Mouse (Mus musculus) monocyte, adult 5-6 weeks (primary cell): Measurements from ENCODE around the gene Snx15. TPM values are rescaled to one million over a fixed set of nuclear protein-coding genes. Genes with fewer than 3 reads are reported as not detected.

Source experiments
- ATAC-seq: fragments of 153-309, 156-312 bp; replicated peaks from 2 replicates; pipeline ENCODE4 v1.8.0; 2017; ENCODE audit warnings: mild to moderate bottlenecking; ENCODE audit not compliant: low TSS enrichment, insufficient number of reproducible peaks, severe bottlenecking, poor library complexity, low FRiP score
- total RNA-seq: library from RNA; stranded (forward); fragments of 200-1000, 200-491, 200-594 nt; gene quantifications from 3 replicates; pipeline ENCODE4 v1.2.3, GENCODE M21; 2017

The Snx15 gene
- total RNA-seq, 1 experiment from 2014 or later, result 8.8 TPM

- ATAC-seq, result peak; percentile 44; the same call in 1 of the 2 replicates
These were observed 1.8 kb downstream of the Snx15 start for GRCm38 (mm10) chr19:6126289-6126688.

GRCm38 (mm10) chr19:6124898-6125297 is 3.2 kb downstream of the Snx15 start:
- no peak for ATAC-seq

GRCm38 (mm10) chr19:6123330-6123729 is 4.8 kb downstream of the Snx15 start:
- ATAC-seq, result no peak

- ATAC-seq, result no peak
These were observed 6.3 kb downstream of the Snx15 start for GRCm38 (mm10) chr19:6121761-6122160.

GRCm38 (mm10) chr19:6118677-6119185 is 9.4 kb downstream of the Snx15 start:
- no peak for ATAC-seq

DNA sequence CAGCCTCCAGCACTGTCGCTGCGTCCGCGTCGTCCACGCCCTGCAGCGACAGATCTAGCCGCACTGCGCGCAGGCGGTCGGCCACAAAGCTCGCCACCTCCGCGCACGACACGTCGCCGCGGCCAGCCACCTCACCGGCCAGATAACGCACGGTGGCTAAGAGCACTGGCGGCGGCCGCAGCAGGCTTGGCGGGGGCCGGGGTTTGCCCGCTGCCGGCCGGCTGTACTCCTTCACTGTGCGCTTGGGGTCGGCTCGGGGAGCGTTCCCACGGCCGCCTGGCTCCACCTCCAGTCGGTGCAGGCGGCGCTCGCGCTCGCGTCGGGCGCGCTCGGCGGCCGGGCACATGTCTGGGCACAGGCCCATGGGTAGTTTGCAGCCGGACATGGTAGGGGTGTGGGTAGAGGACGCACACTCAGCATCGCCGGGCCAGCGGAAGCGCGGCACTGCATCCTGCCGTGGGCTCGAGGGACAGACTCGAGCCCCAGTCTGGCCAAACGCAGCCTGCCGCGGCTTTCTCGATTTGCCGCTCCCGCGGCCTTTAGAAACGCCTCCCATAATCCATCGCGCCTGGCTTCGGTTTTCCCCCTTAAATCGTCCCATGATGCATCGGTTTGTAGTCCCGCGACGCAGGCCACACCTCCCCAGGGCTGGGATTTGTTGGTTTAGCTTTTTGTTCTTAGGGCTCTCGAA is 10.0 kb downstream of the Snx15 start, which contains the start of gene Sac3d1:
Gene Sac3d1, minus strand, starts transcription at position 665 of the 691 bp plus-strand sequence.
- ATAC-seq, result peak; percentile 91

GRCm38 (mm10) chr19:6117346-6117985 is 10.6 kb downstream of the Snx15 start:
- no peak for ATAC-seq

DNA sequence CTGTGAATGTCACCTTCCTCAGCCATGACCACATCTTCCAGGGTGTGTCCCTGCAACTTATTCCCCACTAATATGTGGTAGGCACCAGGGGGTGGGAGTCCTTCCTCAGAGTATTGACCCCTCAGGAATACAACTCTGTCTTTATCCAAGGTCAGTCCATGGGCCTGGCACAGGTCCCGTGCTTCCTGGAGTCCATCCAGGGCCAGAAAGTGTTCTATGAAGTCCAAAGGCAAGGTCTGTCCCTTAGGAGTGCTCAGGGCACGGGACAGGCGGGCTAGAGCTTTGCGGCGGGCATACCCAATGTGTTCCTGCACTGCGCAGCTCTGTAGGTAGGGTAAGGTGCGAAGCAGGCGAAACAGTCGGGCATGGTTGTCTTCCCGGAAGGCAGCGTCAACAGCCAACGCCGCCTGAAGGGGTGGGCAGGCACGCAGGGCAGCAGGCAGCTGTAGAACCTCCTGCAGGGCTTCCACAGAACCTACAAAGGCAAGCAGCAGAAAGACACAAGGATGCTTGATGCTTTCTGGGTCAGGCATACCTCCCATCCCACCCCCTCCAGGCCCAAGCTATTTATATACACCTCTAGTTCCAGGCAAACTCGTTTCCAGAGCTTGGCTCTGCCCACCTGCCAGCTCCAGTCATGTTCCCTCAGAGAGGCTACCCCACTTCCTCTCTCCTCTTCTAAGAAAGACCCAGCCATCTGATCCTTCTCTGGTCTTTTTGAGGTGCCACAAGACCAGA is 11.8 kb downstream of the Snx15 start:
- no peak for ATAC-seq

- ATAC-seq, result no peak
These were observed 15.0 kb downstream of the Snx15 start for GRCm38 (mm10) chr19:6113116-6113515.

DNA sequence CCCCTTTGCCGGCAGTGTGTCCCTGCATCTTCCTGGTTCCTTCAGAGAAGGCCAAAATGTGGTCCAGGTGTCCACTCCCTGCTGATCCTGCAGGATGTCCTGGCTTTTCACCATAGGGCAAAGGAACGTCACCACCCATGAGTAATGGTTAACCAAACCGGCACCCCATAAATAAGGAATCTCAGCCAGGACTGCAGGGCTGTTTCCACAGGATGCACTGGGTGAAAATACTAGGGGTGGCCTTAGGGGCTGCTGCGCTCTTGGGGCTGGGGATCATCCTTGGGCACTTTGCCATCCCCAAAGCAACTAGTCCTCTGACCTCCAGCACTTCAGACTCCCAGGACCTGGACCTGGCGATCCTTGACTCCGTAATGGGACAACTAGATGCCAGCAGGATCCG is 22.5 kb downstream of the Snx15 start, which contains the start of gene Naaladl1:
Gene Naaladl1, plus strand, starts transcription at position 197 of the 400 bp plus-strand sequence.
- no peak for ATAC-seq

GRCm38 (mm10) chr19:6104476-6104875 is 23.6 kb downstream of the Snx15 start:
- no peak for ATAC-seq

DNA sequence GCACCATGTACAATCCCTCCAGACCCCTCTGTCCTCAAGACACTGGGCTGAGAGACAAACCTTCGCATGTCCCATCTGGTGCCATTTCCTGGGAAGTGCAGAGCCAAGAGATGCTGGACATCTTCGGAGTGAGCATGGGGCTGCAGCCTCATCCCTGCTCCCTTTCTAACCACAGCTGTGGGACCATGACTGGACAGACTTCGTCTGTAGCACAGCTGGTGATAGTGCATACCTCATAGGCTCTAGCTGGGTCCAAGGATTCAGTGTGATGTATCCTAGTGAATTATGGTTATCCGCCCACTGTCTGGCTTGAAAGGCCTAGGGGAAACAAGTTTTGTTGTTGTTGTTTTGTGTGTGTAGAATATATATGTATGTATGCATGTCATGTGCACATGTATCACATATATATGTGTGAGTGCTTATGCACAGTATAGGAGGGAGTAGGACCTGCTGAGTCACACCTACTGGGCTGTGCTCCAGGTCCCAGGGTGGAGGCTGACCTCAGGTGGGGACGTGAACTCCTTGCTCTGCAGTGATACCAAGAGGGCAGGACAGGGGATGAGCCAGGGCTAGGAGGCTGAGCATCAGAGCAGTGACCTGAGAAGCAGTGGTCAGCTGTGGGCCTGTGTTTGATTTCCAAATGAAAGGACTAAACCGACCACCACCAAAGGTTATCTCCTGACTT is 25.8 kb downstream of the Snx15 start:
- no peak for ATAC-seq

DNA sequence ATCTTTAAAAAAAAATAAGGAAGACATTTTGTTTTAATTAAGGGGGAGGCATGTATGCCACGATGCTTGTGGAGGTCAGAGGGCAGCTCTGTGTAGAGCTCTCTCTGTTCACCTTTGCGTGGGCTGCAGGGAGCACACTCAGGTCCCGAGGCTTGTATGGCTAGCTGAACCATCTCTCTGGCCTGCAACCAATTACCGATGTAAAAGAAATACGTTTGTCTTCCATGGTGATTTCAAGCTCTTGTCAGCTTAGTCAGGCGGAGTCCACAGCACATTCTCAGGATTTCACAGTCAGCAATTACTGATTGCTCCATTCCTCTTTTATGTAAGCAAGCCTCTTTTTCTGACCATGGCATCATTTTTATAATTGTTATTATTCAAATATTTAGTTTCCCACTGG is 26.9 kb downstream of the Snx15 start:
- ATAC-seq, result no peak

DNA sequence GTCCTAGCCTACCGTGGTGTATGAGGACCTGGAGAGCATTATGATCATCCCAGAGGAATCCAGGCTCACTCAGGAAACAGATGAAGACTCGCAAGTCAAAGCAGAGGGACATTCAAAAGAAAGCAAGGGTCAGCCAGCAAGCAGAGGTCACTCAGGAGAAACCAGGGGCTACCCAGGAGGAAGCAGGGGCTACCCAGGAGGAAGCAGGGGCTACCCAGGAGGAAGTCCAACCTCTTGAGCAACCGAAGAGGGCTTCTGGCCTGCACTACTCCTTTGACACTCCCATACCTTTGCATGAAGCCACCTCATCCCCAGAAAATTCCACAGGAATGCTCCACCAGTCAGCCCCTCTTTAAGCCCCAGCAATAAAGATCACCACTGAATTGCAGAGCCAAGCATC is 30.3 kb downstream of the Snx15 start:
- no peak for ATAC-seq

GRCm38 (mm10) chr19:6094119-6094518 is 34.0 kb downstream of the Snx15 start, which contains the start of gene AC131692.1:
TSS of gene AC131692.1 (plus strand) at chr19:6094419.
- ATAC-seq, result no peak

DNA sequence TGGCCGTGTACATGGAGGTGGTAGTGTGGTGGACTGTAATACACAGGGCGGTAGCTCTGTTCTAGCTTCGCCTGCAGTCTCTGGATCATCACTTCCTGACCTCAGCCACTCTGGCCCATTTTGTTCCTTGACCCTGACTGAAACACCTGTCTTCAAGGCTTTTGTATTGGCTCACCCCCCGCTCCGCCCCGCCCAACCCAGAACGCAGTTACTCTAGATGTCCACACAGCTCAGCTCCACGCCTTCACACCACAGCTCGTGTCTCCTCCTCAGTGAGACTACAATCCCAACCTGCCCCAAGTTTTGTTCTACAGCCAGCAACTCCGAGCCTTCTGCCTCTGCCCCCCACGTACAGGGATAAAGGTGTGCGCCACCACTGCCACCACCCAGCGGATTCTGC is 39.3 kb downstream of the Snx15 start:
- ATAC-seq, result no peak

DNA sequence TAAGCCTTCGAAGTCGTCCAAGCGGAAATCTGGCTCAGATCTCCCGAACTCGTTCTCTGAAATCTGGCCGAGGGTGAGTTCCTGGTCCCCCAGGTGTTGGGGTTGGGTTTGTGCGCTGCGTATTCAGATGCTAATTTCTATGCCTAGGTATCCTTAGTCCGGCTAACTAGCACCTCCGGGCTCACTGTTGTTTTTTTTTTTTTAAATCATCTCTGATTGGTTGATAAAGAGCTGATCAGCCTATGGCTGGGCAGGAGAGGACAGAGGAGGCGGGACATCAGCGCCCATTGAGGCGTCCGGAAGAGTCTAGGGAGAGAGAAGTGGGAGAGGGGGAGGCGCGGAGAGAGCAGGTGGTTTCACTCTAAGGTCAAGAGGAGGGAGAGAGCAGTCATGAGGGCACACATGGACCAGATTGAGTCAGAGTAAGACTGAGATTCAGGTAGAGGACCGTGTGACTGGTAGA is 42.7 kb downstream of the Snx15 start:
- ATAC-seq, result peak; percentile 72

- peak; percentile 96 for ATAC-seq
These were observed 43.4 kb downstream of the Snx15 start, which contains the start of the genes Zfpl1 and Cdca5 for GRCm38 (mm10) chr19:6084478-6085248. TSS of gene Zfpl1 (minus strand) at chr19:6084956. TSS of gene Cdca5 (plus strand) at chr19:6084983.
